Mouse (Mus musculus) layer of hippocampus, postnatal 10 days (tissue): ENCODE measurements around the gene Tprkb. TPM values are rescaled to one million over a fixed set of nuclear protein-coding genes. Genes with fewer than 3 reads are reported as not detected.
"Not testable (repeated sequence)": the region's sequence is repeated elsewhere in the genome, so short reads cannot be mapped to it uniquely, and the experiment has no call there.

Source experiments
- DNase-seq, 2 experiments: peaks; one replicate each; pipeline ENCODE4 v3.0.0; 2021; ENCODE audit warnings: low spot score in 2 of 2
- total RNA-seq, 2 experiments: library from RNA; stranded (reverse); gene quantifications; 2 replicates each; pipeline ENCODE4 v1.2.3; 2021

The Tprkb gene
- total RNA-seq, 2 experiments from 2014 or later: 51.7 to 54.5 TPM

- DNase-seq: peak; percentile 84 to 89
Measured at GRCm38 (mm10) chr6:85915539-85916513, 4.2 kb downstream of the Tprkb start, which contains the start of gene Nat8f1. Gene Nat8f1, minus strand, starts transcription at chr6:85915687.

- DNase-seq: no peak
Measured at GRCm38 (mm10) chr6:85916596-85916995, 4.9 kb downstream of the Tprkb start.

- DNase-seq: not testable (repeated sequence)
Measured at GRCm38 (mm10) chr6:85918341-85918740, 6.7 kb downstream of the Tprkb start.

GRCm38 (mm10) chr6:85919401-85919800, 7.7 kb downstream of the Tprkb start:
- no peak for DNase-seq

- no peak for DNase-seq
Measured at GRCm38 (mm10) chr6:85923643-85924042, 12.0 kb downstream of the Tprkb start.

- no peak for DNase-seq
Measured at GRCm38 (mm10) chr6:85926709-85927108, 15.0 kb downstream of the Tprkb start.

GRCm38 (mm10) chr6:85927476-85928464, 16.1 kb downstream of the Tprkb start:
- DNase-seq: no peak

- no peak for DNase-seq
Measured at GRCm38 (mm10) chr6:85929312-85929711, 17.6 kb downstream of the Tprkb start.

GRCm38 (mm10) chr6:85934047-85934446, 22.4 kb downstream of the Tprkb start:
- no peak for DNase-seq

GRCm38 (mm10) chr6:85935646-85936045, 24.0 kb downstream of the Tprkb start:
- DNase-seq: no peak

- DNase-seq: peak; percentile 82 to 86
Measured at GRCm38 (mm10) chr6:85936508-85937465, 25.1 kb downstream of the Tprkb start.

GRCm38 (mm10) chr6:85938701-85939100, 27.0 kb downstream of the Tprkb start:
- DNase-seq: no peak

GRCm38 (mm10) chr6:85942469-85942868, 30.8 kb downstream of the Tprkb start:
- DNase-seq: no peak

- no peak for DNase-seq
Measured at GRCm38 (mm10) chr6:85948549-85948948, 36.9 kb downstream of the Tprkb start.

GRCm38 (mm10) chr6:85957581-85957980, 45.9 kb downstream of the Tprkb start:
- DNase-seq: no peak

GRCm38 (mm10) chr6:85961101-85962091, 49.7 kb downstream of the Tprkb start, which contains the start of gene Dusp11:
Gene Dusp11, minus strand, starts transcription at chr6:85961667.
- DNase-seq: peak; percentile 92 to 94

GRCm38 (mm10) chr6:85966081-85966480, 54.4 kb downstream of the Tprkb start:
- not testable (repeated sequence) for DNase-seq

- no peak for DNase-seq
Measured at GRCm38 (mm10) chr6:85966686-85967085, 55.0 kb downstream of the Tprkb start.

- no peak for DNase-seq
Measured at GRCm38 (mm10) chr6:85969889-85970288, 58.2 kb downstream of the Tprkb start.
